Mouse (Mus musculus) frontal cortex, adult (tissue): ENCODE data around the gene Olfr836.
"Not testable (repeated sequence)": the region's sequence is repeated elsewhere in the genome, so short reads cannot be mapped to it uniquely, and the experiment has no call there.

Source experiments
- ATAC-seq: cut with Nextera tagmentation; 2 replicates; pipeline ENCODE4 v1.9.2; 2017; ENCODE audit warnings: mild to moderate bottlenecking, moderate library complexity, mixed read lengths; ENCODE audit not compliant: low TSS enrichment

Gene Olfr836

DNA sequence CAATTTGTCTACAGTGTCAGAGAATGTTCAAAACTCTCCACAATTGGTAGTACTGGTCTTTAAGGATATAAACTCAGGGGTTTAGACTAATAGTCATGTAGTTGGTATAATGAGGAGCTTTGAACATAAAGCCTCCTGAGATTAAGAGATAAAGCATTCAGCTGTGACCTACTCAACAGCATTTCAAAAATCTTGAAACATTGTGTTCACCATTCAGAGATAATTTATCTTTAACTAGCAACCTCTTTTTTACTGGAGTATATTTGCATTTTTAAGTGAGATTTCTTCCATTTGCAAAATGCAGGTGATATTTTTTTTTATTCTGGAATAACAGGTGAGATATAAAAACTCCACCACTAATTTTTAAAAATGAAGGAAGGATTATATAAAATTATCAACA is at the start of gene Olfr836:
TSS of gene Olfr836 (plus strand) at position 301 of the 400 bp plus-strand sequence.
- ATAC-seq: no peak

DNA sequence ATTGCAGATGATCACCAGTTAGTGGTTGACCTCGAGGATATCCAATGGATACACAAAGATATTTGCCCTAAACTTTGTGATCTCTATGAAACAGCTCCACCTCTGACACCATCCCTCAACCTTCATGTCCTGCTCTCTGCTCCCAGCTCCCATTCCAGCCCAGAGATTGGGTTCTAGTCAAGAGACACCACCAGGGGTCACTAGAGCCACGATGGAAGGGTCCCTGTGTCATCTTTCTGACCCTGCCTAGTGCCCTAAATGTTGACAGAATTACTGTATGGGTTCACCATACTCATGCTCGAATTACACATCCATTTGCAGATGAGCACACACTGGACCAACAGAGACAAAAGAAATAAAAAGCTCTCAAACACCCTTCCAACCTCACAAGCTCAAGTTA is 35.2 kb upstream of the Olfr836 start:
- ATAC-seq: no peak

DNA sequence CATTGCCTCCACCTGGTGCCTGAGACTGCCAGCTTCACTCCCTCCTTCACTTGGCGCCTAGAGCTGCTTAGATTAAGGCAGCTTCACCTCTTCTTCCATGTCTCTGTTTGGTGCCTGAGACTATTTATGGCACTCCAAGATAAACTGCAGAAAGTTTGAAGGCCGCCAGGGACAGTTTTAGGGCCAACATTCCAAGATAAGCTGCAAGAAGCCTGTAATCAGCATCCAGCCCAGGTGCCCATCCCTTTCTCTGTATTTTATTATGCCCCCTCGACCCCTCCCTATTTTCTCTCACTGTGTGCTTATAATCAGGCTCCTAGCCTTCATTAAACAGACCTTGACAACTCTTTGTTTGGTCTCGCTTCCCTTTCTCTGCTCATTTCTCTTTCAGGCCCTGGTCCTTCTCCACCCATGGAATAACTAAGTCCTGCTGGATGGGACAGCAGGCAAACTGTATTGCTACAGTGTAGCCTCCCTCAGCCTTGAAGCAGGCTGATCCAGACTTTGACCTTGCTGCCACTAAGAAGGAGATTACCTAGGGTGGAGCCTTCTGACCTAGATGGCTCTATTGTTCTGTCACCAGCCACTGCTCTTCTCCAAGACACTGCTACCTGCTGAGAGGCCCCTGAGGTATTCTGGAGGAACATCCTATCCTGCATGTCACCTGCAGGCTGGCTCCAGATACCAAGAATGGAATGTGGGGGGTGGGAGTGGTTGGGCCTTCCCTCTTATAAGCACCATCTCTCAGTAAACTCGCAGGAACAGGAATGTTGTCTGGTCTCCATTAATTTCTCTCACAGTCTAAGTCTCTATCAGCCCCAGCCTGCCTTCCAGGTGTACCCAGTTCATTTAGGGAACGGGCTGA is 27.1 kb upstream of the Olfr836 start:
- not testable (repeated sequence) for ATAC-seq

DNA sequence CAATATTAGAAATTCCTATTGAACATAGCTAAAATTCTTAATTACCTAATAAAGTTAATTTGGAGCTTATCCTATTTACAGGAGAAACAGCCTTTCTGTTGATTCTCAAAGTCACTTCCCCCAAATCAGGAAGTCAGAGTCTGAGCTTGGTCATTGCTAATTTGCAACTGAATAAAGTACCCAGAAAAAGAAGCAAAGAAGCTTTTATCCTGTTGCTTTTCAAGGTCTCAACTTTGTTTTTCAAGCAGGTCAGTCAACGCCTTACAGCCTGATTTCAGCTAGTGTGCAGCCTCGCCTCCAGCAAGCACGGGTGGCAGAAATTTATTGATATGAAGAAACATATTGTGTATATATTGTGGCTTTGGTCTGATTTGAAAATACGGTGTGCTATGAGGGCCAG is 22.9 kb upstream of the Olfr836 start:
- no peak for ATAC-seq

DNA sequence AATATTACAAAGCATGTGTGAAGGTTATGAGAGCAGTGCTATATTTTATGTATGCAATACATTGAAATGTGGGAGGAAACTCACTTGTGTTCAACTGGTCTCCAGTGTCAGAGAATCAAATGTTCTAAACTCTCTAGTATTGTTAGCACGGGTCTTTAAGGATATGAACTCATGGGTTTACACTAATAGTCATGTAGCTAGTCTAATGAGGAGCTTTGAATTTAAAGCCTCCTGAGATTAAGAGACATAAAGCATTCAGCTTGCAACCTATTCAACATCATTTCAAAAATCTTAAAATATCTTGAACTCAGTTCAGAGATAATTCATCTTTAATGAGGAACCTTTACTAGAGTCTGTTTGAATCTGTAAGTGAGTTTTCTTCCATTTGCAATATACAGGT is 15.8 kb downstream of the Olfr836 start, which contains the start of gene Olfr837:
TSS of gene Olfr837 (plus strand) at position 301 of the 400 bp plus-strand sequence.
- no peak for ATAC-seq
